Mouse (Mus musculus) embryonic facial prominence, embryonic 15.5 days (tissue): ENCODE measurements around the gene Mctp2. TPM values are rescaled to one million over a fixed set of nuclear protein-coding genes. Genes with fewer than 3 reads are reported as not detected.

ENCODE experiments used
- ATAC-seq: fragments of 200-750 bp; cut with Nextera tagmentation; 2 replicates; pipeline ENCODE4 v1.8.0; 2017; ENCODE audit warnings: low read depth, moderate TSS enrichment; ENCODE audit not compliant: insufficient number of reproducible peaks, low FRiP score, low TSS enrichment
- H3K27ac ChIP-seq: fragments of 300-500 bp; sonication (generic); replicated peaks from 2 replicates; pipeline ENCODE4 v1.5.1; 2015; ENCODE audit warnings: mild to moderate bottlenecking, inconsistent platforms
- H3K27me3 ChIP-seq: fragments of 300-500 bp; sonication (generic); 2 replicates; pipeline ENCODE4 v1.6.1; 2015; ENCODE audit warnings: inconsistent platforms
- H3K36me3 ChIP-seq: fragments of 300-500 bp; sonication (generic); 2 replicates; pipeline ENCODE4 v1.6.1; 2015; ENCODE audit warnings: mild to moderate bottlenecking, inconsistent platforms
- H3K4me1 ChIP-seq: fragments of 300-500 bp; sonication (generic); 2 replicates; pipeline ENCODE4 v1.6.1; 2015; ENCODE audit warnings: inconsistent platforms
- H3K4me2 ChIP-seq: fragments of 300-500 bp; sonication (generic); replicated peaks from 2 replicates; pipeline ENCODE4 v1.6.1; 2015; ENCODE audit warnings: mild to moderate bottlenecking, inconsistent platforms
- H3K4me3 ChIP-seq: fragments of 300-500 bp; sonication (generic); replicated peaks from 2 replicates; pipeline ENCODE4 v1.5.1; 2015; ENCODE audit warnings: mild to moderate bottlenecking, inconsistent platforms
- H3K9ac ChIP-seq: fragments of 300-500 bp; sonication (generic); 2 replicates; pipeline ENCODE4 v1.6.1; 2015; ENCODE audit warnings: inconsistent platforms
- H3K9me3 ChIP-seq: fragments of 300-500 bp; sonication (generic); replicated peaks from 2 replicates; pipeline ENCODE4 v1.6.1; 2016; ENCODE audit warnings: inconsistent platforms
- WGBS: fragments of 180-500 bp; shearing (Covaris S2); methylation state at CpG from one replicate; pipeline ENCODE4 v1.1.7; 2015; 5-methylcytosine and 5-hydroxymethylcytosine counted together
- polyA plus RNA-seq: library from polyadenylated mRNA; unstranded; fragments of >200 nt; fragmentation: Nextera tagmentation; extraction: Ambion mirVana; gene quantifications from 2 replicates; pipeline ENCODE4 v1.2.1, GENCODE M21; 2015

Mctp2 gene
- polyA plus RNA-seq, 1 experiment from 2014 or later: 1.7 TPM

- Histone ChIP-seq H3K9ac (no peak overlapping the region), H3K36me3 (no peaks in the 10 kb centered on the region), H3K27ac (no peak overlapping the region), H3K4me3 (no peak overlapping the region), H3K4me2 (no peak overlapping the region), H3K27me3 (no peaks in the 10 kb centered on the region), H3K9me3 (no peaks in the 10 kb centered on the region), H3K4me1 (no peaks in the 10 kb centered on the region)
- no peak for ATAC-seq
- WGBS: 75% methylated on average over 13 of the region's 13 CpGs
Observed at GRCm38 (mm10) chr7:72165726-72166701, 140.4 kb downstream of the Mctp2 start.

DNA sequence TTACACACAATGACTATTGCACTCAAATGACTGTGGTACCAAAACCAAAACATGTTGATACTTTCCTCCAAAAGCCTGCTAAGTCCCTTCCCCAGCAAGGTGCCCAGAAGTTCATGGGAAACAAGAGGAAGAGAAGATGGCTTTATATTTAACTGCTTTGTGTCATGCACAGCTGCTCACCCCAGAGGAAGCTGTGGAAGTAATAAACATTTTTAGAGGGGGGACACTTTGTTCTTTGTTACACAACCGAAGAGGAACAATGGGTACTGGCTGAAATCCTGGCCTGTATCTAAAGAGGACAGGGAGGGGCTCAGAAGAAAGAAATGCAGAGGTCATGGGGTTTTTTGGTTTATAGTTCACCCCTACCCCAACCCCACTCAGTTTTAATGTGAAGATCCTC is 144.2 kb downstream of the Mctp2 start:
- no peaks in the 10 kb centered on the region for H3K4me1 ChIP-seq
- no peak overlapping the region for H3K4me3 ChIP-seq
- no peak for ATAC-seq
- no peak overlapping the region for H3K27ac ChIP-seq
- H3K4me2 ChIP-seq: no peak overlapping the region
- 37% methylated on average over 1 of the region's 1 CpGs for WGBS
- no peaks in the 10 kb centered on the region for H3K27me3 ChIP-seq
- no peak overlapping the region for H3K9ac ChIP-seq
- no peaks in the 10 kb centered on the region for H3K36me3 ChIP-seq
- no peaks in the 10 kb centered on the region for H3K9me3 ChIP-seq

DNA sequence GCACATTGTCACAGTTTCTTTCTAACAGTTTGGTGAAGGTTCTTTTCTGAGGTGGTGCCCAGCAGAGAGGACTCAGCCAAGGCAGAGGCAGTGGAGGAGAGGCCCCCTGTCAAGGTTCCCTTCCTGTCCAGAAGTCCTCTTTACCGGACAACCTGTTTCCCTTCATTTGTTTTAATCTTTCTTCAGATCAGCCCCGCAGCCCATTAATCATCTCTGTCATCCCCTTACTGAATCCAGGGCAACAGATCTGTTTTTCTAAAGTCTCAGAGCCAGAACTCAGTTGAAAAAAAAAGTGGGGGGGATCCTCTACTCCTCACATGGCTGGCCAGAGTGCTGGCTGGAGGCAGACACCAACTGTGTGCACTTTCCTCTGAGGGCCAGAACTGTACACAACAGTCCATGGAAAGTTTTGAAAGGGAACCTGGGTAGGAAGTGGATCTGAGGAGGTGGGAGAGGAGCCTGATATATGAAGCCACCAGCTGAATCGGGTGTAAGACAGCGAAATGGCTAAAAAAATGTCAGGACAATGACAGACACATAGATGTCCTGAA is 146.8 kb downstream of the Mctp2 start:
- H3K27ac ChIP-seq: no peak overlapping the region
- no peak overlapping the region for H3K4me3 ChIP-seq
- ATAC-seq: no peak
- H3K4me2 ChIP-seq: no peak overlapping the region
- no peaks in the 10 kb centered on the region for H3K27me3 ChIP-seq
- no peaks in the 10 kb centered on the region for H3K36me3 ChIP-seq
- no peak overlapping the region for H3K9ac ChIP-seq
- 74% methylated on average over 4 of the region's 4 CpGs for whole genome bisulfite sequencing
- H3K4me1 ChIP-seq: no peaks in the 10 kb centered on the region
- no peaks in the 10 kb centered on the region for H3K9me3 ChIP-seq

GRCm38 (mm10) chr7:72150799-72151708 is 155.4 kb downstream of the Mctp2 start:
- Histone ChIP-seq H3K4me1 (no peaks in the 10 kb centered on the region), H3K9me3 (no peaks in the 10 kb centered on the region), H3K9ac (no peak overlapping the region), H3K36me3 (no peaks in the 10 kb centered on the region), H3K27ac (no peak overlapping the region), H3K4me3 (no peak overlapping the region), H3K4me2 (no peak overlapping the region), H3K27me3 (no peaks in the 10 kb centered on the region)
- ATAC-seq: no peak
- WGBS: 52% methylated on average over 7 of the region's 7 CpGs

GRCm38 (mm10) chr7:72149073-72149472 is 157.3 kb downstream of the Mctp2 start:
- H3K4me1 ChIP-seq: no peaks in the 10 kb centered on the region
- no peak for ATAC-seq
- no peak overlapping the region for H3K9ac ChIP-seq
- whole genome bisulfite sequencing: 13% methylated on average over 3 of the region's 3 CpGs
- no peaks in the 10 kb centered on the region for H3K9me3 ChIP-seq
- H3K27ac ChIP-seq: no peak overlapping the region
- H3K4me3 ChIP-seq: no peak overlapping the region
- H3K27me3 ChIP-seq: no peaks in the 10 kb centered on the region
- H3K4me2 ChIP-seq: no peak overlapping the region
- H3K36me3 ChIP-seq: no peaks in the 10 kb centered on the region

DNA sequence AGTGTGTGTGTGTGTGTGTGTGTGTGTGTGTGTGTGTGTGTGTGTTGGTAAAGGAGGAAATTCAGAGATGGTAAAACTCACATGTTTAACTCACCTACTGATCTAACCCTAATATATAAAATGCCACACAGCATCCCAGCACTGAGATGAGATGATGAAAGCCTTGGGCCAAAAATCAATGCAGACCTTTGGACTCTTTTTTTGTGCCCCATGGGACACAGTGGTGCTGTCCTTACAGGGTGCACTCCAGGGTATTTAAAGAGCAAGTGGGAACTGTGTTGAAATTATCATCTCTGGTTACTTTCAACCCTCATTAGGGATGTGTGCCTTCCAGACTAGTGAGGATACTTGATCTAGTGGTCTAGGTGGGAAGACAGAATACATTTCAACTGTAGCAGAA is 159.6 kb downstream of the Mctp2 start:
- ATAC-seq: no peak
- H3K27me3 ChIP-seq: no peaks in the 10 kb centered on the region
- no peak overlapping the region for H3K4me2 ChIP-seq
- H3K9me3 ChIP-seq: no peaks in the 10 kb centered on the region
- H3K4me3 ChIP-seq: no peak overlapping the region
- no peak overlapping the region for H3K27ac ChIP-seq
- H3K9ac ChIP-seq: no peak overlapping the region
- H3K4me1 ChIP-seq: no peaks in the 10 kb centered on the region
- no peaks in the 10 kb centered on the region for H3K36me3 ChIP-seq

DNA sequence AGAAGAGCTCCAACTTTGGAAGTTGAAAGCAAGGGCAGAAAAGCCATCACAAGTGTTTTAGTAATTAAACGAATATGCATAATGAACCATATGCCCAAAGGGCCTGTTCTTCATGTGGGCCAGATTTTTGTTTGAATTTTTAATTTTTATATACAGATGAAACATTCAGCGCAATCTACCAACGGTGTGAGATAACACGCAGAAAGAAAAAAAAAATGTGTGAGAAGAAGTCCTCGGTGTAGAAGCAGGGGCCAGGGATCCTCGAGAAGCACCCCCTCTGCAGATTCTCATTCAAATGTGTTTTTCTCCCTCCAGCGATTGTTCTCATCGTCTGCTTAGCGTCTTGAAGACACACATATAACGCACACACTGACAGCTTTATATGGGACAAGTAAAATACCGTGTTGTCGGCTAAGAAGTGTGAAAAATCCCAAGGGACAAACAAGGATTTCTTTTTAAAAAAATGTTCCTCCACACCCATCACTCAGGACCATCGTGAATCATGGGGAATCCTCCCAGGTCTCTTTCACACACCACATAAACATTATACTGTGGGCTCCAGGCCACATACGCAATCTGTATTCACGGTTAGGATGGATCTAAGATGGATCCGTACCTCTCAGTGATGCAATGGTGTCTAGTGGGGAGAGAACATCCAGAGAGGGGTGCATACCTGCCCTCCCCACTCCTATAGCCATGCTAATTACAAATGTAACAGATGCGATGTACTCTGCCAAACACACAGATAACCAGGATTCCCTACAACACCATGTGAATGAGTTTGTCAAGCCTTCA is 160.5 kb downstream of the Mctp2 start:
- WGBS: 65% methylated on average over 17 of the region's 17 CpGs
- no peak overlapping the region for H3K9ac ChIP-seq
- no peaks in the 10 kb centered on the region for H3K27me3 ChIP-seq
- no peaks in the 10 kb centered on the region for H3K9me3 ChIP-seq
- no peaks in the 10 kb centered on the region for H3K36me3 ChIP-seq
- ATAC-seq: no peak
- H3K4me1 ChIP-seq: no peaks in the 10 kb centered on the region
- H3K4me3 ChIP-seq: no peak overlapping the region
- no peak overlapping the region for H3K4me2 ChIP-seq
- H3K27ac ChIP-seq: no peak overlapping the region

- H3K27ac ChIP-seq: no peak overlapping the region
- 91% methylated on average over 4 of the region's 4 CpGs for WGBS
- no peak overlapping the region for H3K4me2 ChIP-seq
- H3K4me1 ChIP-seq: no peaks in the 10 kb centered on the region
- no peak overlapping the region for H3K4me3 ChIP-seq
- no peak for ATAC-seq
- H3K27me3 ChIP-seq: no peaks in the 10 kb centered on the region
- no peaks in the 10 kb centered on the region for H3K9me3 ChIP-seq
- no peak overlapping the region for H3K9ac ChIP-seq
- H3K36me3 ChIP-seq: no peaks in the 10 kb centered on the region
Observed at GRCm38 (mm10) chr7:72138701-72139100, 167.7 kb downstream of the Mctp2 start.

DNA sequence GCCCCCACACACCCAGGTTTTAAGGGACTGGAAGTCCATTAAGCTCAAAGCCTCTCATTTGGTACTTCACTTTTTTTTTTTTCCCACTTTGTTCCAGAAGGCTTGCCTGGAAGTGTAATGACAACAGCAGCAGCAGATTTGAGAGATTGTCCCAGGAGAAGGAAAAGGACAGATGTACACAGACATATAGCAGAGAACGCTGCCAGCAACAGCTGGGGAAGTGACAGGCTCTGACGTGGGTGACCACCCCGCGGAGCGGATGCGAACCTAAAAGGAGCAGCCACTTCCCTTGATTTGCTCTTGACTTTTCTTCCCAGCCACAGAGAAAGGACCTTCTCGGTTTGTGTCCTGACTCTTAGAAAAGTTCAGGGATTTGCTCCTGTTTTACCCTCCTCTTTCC is 185.4 kb downstream of the Mctp2 start:
- ATAC-seq: no peak

GRCm38 (mm10) chr7:72119713-72120112 is 186.7 kb downstream of the Mctp2 start:
- no peak for ATAC-seq
- Histone ChIP-seq H3K27ac (no peak overlapping the region), H3K9me3 (no peaks in the 10 kb centered on the region), H3K4me2 (no peak overlapping the region), H3K4me3 (no peak overlapping the region), H3K4me1 (no peaks in the 10 kb centered on the region), H3K36me3 (no peaks in the 10 kb centered on the region), H3K27me3 (no peaks in the 10 kb centered on the region), H3K9ac (no peak overlapping the region)
- WGBS: 73% methylated on average over 3 of the region's 3 CpGs

More for the DNA sequence above, 185.4 kb downstream of the Mctp2 start:
- Histone ChIP-seq H3K27me3 (no peaks in the 10 kb centered on the region), H3K4me1 (no peaks in the 10 kb centered on the region), H3K9me3 (no peaks in the 10 kb centered on the region), H3K9ac (no peak overlapping the region), H3K36me3 (no peaks in the 10 kb centered on the region), H3K4me3 (no peak overlapping the region), H3K4me2 (no peak overlapping the region), H3K27ac (no peak overlapping the region)
- WGBS: 64% methylated on average over 7 of the region's 7 CpGs
